Mouse (Mus musculus): ENCODE measurements around the gene Nrl.

GRCm38 (mm10) chr14:55511037-55511436 is 13.7 kb downstream of the Nrl start:
- TF ChIP-seq CTCF (IDR thresholded peaks at IDR 0.05; ENCODE audit: low read depth): no peak
- TF ChIP-seq EP300 (IDR thresholded peaks at IDR 0.05; ENCODE audit: low read depth): no peak

Data from liver, postnatal 0 days (tissue).